Mouse (Mus musculus) WW6 (cell line): ENCODE data around the gene Oaf.

Source experiments
- DNase-seq: peaks from one replicate; pipeline ENCODE4 v3.0.0-alpha.2; 2013; ENCODE audit warnings: low read depth, low spot score

The Oaf gene

DNA sequence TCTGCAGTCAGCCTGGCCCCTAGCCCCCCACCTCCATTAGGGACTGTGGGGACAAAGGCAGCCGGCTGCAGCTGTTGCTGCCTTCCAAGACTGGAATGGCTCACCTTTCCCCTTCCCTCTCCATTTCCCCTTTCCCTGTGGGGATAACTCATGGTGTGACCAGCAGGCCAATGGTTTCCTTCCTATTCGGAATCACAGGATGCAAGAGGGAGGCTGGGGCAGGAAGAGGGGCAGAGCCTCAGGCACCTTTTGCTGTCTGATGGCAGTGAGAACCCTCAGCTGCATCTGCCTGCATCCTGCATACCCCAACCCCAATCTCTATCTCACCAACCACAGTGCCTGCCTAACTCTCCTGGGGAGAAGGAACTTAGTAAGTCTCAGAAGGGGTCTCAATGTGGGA is 14.2 kb downstream of the Oaf start:
- DNase-seq = no peak

DNA sequence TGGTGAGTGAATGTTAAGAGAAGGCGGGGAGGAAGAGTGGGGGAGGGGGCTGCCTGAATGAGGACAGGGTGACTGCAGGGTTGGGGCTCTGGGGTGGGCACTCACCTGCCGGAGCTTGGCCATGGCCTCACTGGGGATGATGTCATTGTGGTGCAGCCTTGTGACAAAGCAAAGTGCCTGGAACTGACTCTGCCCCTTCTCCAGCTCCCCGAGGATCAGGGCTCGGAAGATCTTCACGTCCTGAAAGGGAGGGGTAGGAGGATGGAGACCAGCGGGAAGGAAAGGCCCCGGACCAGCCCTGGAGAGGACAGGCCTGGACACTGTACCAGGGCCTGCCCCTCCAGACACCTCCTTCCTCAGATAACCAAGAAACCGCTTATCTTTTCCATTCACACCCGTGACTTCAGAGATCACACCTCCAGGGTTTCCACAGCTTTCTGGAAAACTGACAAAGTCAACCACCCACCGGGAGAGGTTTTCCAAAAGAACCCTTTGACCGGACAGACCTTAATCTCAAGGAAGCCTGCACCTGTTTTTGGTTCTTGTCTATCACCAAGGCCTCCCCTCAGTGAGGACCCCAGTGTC is 14.8 kb downstream of the Oaf start:
- no peak for DNase-seq

DNA sequence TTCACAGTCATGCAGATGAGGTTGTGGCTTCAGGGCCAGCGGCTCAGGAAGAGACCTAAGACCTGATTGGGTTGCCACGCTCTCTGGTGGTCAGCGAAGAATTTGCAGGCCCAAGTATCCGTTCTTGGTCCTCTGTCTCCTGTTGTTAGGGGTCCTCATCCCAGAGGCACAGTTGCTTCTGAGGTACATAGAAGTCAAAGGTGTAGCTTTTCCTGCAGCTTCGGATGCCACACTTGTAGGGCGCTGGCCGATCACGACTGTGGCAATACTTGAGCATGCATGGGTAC is 17.3 kb downstream of the Oaf start:
- DNase-seq = no peak

- DNase-seq = no peak
These were observed 17.9 kb downstream of the Oaf start for GRCm38 (mm10) chr9:43221643-43222428.

- DNase-seq = no peak
These were observed 28.8 kb downstream of the Oaf start for GRCm38 (mm10) chr9:43210771-43211450.

DNA sequence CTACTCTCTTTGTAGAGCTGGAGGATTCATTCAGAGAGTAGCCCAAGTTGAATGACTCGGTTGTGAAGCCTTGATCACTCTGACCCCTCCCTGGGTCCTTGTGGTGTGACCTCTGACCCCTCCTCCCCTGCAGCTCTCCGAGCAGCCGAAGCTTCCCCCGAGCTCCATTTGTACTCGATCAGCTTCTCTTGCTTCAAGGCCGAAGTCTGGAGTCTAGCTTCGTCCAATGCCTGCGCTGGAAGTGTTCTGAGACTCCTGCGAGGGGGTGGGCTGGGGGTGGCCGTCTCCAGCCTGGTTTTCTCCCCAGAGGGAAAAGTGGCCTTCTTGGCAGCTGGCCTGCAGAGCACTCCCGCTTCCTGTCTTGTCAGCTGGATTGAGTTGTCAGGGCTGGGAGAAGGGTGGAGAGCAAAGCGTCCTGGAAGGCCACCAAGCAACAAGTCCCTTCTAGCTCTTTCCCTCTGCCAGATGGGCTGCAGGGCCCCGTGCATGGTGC is 29.5 kb downstream of the Oaf start, which contains the start of gene Pou2f3:
Gene Pou2f3, minus strand, starts transcription at position 180 of the 493 bp plus-strand sequence.
- DNase-seq = no peak

- DNase-seq = no peak
These were observed 33.7 kb downstream of the Oaf start for GRCm38 (mm10) chr9:43206022-43206390.

- DNase-seq = no peak
These were observed 34.2 kb downstream of the Oaf start for GRCm38 (mm10) chr9:43205343-43206021.

DNA sequence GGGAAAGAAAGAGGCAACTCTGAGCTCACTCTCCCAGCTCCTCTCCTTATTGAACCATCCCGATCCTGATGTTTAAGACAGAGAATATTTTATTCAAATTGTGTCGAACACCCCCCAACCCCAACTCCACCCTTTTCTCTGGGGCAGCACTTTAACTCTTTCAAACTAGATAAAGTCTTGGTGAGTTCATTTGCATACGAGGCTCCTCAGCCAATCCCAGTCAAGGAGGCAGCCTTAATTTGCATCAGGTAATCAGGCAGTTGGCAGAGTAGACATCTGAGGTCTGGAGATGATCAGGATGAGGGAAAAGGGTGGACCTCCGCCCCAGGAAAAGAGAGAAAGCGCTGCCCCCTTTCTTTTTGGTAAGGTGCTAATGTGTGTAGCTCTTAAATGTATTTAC is 39.5 kb downstream of the Oaf start:
- DNase-seq = no peak

GRCm38 (mm10) chr9:43194001-43194400 is 45.7 kb downstream of the Oaf start:
- DNase-seq = no peak

- no peak for DNase-seq
These were observed 48.1 kb downstream of the Oaf start for GRCm38 (mm10) chr9:43191561-43191960.

- no peak for DNase-seq
These were observed 50.7 kb downstream of the Oaf start for GRCm38 (mm10) chr9:43189021-43189356.

GRCm38 (mm10) chr9:43188309-43189020 is 51.2 kb downstream of the Oaf start:
- DNase-seq = no peak

DNA sequence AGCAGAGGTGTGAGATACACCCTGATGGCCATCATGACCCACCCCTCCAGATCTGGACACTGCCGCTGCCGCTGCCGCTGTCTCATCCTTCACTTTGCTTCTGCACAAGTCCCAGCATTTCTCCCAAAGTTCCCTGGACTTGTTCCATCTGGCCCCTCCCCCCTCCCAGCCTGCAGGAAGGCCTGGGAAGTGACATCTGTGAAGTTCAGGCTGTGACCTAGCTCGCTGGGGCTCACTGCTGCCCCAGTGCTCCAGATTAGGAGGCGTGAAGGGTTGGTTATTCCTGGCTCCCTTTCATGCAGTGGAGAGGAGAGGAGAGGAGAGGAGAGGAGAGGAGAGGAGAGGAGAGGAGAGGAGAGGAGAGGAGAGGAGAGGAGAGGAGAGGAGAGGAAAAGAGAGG is 60.1 kb downstream of the Oaf start:
- no peak for DNase-seq

DNA sequence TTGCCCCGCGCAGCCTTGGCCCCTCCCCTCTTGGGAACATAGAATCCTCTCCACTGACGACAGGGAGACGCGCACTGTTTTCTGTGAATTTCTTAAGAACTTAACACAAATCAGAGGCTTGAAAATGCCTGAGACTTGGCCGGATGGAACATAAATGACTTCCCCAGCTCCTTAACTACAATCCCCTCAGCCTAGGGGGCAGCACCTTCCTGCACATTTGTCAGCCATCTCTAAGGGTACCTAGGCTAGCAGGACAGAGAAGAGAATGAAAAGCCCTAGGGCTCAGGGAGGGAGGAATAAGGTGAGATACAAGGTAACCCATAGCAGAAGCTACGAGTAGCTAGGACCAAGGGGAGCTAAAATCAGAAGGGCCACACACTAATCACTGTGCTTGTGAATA is 61.5 kb downstream of the Oaf start:
- DNase-seq = no peak
